Mouse (Mus musculus) adrenal gland (tissue): ENCODE measurements at regions not wholly inside any gene's neighbourhood (a gene's known extent, or its start where the extent isn't known, plus 50 kb on each side); places are given as distances from the start of the nearest gene placed in this dataset.

Experiments used
- intact Hi-C: fragments of 180-260 bp; cut with DNase I; formaldehyde crosslinking; loops from one replicate; pipeline ENCODE4 v1.15.1; 2025

DNA sequence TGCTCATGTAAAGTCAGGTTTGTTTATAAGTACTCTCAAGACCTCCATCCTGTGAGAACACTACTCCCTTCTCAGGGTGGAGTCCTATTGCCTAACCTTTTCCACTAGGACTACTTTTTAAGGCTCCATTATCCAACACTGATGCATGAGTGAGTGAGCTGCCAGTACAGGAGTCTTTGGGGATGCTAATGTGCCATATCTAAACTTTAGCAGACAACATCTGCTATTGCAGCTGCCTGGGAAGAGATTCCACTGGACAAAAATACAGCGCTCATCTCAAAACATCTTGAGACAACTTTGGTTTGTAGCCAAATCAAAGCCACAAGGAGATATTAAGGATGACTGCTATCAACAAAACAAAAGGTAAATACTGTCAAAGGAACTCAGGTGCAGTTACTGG is 52.3 kb upstream of the Gm10985 start:
- intact Hi-C loops, result no loop called here

DNA sequence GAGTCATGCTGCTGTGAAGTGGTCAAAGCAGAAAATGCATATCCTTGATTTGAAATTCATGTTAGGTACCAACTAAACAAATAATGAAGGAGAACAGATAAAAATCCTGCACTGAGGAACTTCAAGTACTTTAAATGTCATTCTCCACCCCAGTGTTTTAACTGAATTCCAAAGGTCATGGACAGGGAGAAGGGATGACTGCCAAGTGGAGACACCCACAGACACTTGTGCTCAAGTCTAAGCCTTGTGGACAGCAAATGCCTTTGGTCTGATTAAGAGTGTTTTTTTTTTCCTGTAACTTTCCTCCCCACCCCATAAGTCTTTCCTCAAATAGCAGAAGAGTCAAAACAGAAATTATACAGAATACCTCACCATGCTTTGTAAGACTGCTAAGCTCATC is 55.2 kb upstream of the Gm10985 start:
- intact Hi-C loops, result no loop called here

DNA sequence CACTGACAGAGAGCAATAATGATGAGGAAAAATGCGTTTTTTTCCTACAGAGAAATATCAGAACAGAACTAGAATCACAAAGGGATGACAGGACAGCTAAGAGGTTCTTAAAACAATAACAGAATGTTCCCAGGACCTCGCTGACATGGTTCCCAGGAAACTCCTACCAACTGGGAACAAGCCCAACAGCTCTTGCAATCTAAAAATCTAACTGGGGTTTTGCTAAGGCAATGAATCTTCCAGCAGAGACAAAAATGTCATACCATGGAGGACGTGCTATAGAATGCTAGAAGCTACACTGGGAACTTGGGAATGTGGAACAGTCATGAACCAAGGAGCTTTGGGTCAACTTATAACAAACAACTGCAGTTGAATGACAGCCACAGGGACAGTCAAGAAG is 59.7 kb upstream of the Gm10985 start:
- intact Hi-C loops, result no loop called here

DNA sequence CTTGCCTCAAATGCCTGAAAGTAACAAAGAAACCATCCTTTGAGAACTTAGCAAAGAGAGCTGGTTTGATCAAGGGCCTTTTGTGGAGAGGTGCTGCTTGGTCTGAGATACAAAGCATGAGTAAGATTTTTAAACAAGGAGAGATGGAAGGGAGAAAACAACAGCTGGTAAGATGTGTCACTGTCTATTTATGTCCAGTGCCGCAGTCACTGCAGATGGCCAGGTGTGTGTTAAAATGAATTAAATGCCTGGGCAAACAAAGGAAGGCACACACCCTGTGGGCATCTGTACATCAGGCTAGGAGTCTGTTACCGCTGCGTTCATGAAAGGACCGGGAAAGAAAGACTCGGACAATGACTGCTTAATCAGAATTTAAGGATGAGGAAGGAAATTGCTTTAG is 68.2 kb upstream of the Gm10985 start:
- intact Hi-C loops, result no loop called here

DNA sequence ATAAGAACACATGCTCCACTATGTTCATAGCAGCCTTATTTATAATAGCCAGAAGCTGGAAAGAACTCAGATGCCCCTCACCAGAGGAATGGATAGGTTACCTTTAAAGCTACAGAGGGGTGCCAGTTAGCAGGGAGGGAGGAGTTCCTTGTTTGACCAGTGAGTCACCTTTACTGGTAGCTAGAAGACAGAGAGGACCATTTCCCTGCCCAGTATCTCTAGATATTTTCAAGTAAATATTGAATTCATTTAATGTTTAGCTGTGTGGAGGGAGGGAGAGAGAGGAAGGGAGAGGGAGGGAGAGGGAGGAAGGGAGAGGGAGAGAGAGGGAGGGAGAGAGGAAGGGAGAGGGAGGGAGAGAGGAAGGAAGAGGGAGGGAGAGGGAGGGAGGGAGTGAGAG is 77.3 kb upstream of the Gm10985 start:
- intact Hi-C loops, result no loop called here

DNA sequence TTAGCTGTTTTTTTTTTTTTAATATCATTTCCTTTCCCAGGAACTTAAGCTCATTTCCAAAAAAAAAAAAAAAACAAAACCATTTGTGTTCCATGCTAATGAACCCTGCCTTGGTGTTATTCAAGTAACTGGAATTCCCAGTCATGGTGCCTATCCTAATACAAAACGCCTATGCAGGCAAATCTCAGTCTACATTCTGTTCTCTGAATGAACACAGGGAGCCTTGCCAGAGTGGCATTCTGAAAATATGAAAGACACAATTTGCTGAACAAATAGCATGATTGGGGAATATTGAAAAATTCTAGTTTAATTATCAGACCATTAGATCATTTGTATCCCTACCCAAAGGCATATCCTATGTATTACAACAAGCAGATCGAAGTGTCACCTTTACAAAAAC is 80.9 kb upstream of the Gm10985 start:
- intact Hi-C loops, result no loop called here

DNA sequence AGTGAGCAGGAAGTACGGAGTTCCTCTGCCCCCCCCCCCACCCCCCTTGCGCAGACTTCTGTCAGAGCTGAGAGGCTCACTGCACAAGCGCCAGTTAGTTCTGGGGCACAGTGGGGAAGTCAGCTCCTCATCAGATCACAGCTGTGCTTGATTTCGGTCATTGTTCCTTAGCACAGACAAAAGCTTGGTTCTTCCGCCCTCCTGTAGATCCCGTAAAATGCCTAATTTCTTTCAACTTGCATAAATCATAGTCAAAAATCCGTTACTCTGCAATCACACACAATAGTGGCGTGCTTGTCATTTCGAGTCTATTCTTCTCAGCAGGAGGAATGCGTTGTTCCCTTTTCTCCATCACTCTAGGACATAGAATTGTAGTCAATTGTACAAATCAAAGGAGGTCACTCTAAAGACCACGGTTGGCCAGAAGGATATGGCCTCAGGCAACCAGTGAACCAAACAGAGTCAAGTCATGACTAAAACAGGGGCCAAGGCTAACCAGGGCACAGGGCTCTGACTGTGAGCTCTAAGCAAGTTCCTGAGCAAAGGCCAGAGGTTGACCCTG is 83.3 kb upstream of the Gm10985 start:
- intact Hi-C loops, result no loop called here

DNA sequence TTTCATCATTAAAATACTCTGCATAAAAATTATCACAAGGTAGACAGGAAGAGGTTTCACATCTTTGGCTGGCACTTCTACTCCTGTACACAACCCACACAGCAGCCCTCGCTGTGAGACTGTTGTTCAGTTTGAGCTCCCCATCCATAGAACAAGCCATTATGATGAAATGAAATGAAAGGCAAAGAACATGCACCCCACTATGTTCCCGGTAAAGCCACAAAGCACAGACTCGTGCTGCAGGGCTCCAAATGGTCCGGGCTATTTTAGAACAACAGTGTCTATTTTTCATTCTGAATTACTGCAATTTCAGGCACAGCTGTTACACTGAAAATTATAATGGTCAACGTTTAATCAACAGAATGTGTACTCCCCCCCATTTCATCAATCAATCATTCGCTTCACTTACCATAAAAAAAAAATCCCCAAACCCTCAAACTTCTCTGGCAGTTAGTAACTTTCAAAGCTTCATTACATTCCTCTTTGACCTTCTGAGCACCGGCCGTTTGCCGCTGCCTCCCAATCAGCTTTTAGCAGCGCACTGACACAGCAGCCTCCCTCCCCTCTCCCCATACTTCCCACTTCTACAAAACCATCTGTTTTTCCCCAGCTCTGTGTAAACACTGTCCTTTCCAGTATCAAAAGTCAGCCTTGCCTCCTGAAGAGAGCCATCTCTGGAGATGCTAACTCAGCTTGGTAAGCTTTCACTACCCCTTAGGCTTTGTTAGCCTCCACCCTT is 88.6 kb upstream of the Gm10985 start:
- intact Hi-C loops, result no loop called here

DNA sequence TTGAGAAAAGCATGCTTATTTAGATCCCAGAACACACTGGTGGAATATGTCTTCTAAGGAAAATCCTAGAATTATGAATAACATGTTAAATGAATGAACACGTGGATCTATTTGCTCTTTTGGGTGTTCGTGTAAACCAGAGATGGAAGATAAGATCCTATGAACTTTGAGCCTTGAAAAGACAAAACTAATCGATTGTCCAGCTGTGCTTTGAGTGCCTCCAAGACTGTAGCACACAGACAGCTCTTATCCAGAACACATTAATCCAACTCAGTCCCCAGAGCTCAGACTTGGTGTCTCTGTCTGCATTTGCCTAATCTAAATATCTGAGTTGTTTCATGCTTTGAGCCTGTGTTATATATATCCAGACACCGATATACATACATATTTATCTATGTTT is 80.0 kb upstream of the Frem2 start:
- intact Hi-C loops, result loop anchor here (10.0 kb wide), 3 partner anchors 128 to 618 kb away; partner anchors contain the start of genes Trpc4 and Ufm1

DNA sequence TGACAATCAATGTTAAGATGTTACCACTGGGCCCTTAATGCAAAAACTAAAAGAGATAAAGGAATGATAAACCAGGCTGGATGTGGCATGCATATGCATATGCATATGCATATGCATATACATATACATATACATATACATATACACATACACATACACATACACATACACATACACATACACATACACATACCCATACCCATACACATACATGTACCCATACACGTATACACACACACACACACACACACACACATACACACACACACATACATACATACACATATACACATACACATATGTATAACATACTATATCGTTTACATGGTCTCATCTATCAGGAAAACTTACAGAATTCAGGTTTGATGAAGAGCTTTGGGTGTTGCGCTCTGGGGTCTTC is 78.5 kb upstream of the Frem2 start:
- intact Hi-C loops, result loop anchor here (10.0 kb wide), 3 partner anchors 129 to 619 kb away; partner anchors contain the start of genes Trpc4 and Ufm1

DNA sequence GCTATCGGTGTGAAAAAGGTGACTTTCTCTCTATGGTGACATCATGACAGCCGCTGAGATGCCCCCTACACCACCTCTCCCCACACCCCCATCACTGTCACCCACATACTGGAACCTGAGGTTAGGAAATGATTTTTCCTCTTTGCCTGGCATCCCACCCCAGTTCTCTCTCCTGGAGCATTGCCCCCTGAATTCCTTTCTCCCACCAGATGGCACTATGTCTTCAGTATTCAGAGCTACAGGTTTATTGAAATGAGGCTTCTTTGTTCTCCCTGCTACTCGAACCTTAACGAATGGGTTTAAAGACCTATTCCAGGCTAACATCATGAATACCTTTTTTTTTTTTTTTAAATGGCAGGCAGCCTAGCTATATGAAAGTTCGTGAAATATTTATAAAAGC is 78.0 kb upstream of the Frem2 start:
- intact Hi-C loops, result loop anchor here (10.0 kb wide), 3 partner anchors 130 to 620 kb away; partner anchors contain the start of genes Trpc4 and Ufm1

DNA sequence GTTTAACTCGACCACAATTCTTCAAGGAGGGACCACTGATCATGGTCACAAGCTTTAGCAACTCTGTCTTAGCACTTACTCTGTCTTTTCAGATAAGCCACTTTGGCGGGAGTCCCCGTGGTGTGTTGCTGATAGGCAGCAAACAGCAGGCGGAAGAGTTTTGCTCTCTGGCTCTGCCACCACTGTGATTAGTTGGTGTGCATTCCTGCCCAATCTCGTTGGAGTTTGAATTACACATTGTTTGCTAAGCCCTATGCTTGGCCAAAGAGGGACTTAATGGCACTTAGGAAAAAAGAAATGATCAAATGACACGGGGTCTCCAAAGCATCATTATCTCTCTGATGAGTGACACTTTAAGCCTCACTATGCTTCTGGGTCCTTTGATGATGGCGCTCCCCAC is 73.3 kb upstream of the Frem2 start:
- intact Hi-C loops, result loop anchor here (5.0 to 10.0 kb wide), 4 partner anchors 134 to 624 kb away; partner anchors contain the start of genes Trpc4 and Ufm1

DNA sequence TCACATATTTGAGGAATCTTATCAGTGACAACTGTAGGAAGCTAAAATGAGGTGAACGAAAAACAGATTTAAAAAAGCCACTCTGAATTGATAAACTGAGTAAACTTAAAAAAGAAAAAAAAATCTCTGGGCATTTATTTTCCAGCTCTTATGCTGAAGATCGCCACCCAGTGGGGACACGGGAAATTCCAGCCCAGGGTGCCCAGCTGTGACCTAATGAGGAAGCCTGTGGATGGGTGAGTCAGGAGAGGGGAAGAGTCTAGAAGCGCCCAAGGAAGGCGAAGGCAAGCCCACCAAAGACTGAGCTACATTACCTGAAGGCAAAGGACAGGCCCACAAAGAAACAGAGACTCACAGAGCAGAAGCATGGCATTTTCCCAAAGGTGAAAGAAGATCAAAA is 72.7 kb upstream of the Frem2 start:
- intact Hi-C loops, result loop anchor here (5.0 to 10.0 kb wide), 5 partner anchors 135 to 625 kb away; partner anchors contain the start of genes Trpc4 and Ufm1

DNA sequence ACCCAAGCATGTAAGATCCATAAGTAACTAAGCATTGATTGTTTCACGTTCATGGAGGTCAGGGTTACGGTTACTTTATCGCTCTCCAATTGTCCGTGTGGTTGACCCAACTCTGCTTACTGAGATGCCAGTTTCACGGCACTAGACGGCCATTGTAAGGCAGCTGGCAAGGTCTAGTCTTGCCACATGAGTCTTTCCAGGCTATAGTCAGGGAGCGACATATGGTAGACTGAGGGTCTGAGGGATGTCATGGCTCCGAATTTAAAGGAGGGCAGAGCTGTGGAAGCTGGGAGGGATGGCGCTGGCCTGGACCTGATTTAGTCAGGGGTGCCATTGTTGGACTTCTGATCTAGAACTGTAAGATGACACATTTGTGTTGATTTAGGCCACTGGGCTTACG is 72.0 kb upstream of the Frem2 start:
- intact Hi-C loops, result loop anchor here (5.0 kb wide), 1 partner anchor 142 kb away; no protein-coding TSS in a partner anchor

DNA sequence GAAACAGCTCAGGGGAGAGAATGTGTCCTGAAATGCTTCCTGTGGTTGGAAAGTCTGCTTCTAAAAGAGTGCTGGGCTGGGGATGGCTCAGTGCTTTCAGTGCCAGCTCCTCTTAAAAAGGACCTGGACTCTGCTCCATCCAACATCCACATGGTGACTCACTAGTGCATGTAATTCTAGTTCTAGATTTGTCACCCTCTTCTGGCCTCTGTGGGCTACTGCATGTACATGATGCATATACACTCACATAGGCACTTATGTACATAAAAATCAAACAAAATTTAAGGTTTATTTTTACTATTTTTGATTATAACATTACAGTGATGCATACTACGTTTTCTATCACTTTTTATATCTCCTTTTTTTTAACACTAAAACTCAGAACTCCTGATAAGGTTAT is 70.6 kb upstream of the Frem2 start:
- intact Hi-C loops, result loop anchor here (5.0 kb wide), 1 partner anchor 140 kb away; no protein-coding TSS in a partner anchor

DNA sequence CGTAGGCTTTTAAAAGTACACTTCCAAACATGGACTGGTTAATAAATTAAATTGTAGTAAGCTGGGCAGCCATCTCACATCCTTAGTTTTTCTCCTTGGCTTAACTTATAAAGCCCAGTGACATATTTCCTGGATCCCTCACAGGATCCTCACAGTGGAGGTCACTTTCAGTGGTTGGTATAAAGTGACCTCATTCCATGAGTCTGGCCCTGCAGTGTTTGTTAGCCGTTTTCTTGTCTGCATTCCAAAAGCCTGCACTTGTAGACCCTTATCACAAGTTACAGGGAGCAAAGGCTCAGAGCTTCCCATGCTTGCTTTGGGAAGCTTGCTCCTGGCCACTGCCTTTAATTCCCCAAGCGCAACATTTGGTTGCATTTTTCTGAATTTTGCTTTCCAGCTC is 49.9 kb upstream of the Frem2 start:
- intact Hi-C loops, result no loop called here
